Mouse (Mus musculus) thymus, adult 2 months (tissue): ENCODE measurements around the gene Frat2.
"Not testable (repeated sequence)": the region's sequence is repeated elsewhere in the genome, so short reads cannot be mapped to it uniquely, and the experiment has no call there.

ENCODE experiments used
- CTCF ChIP-seq: fragments of 200-500 bp; IDR thresholded peaks from 2 replicates; pipeline ENCODE4 v1.5.1; 2012; ENCODE audit warnings: mild to moderate bottlenecking, control low read depth, low read length, moderate library complexity, borderline replicate concordance; ENCODE audit not compliant: control insufficient read depth, poor library complexity, insufficient read depth; ENCODE audit errors: extremely low read depth
- POLR2A ChIP-seq: fragments of 200-500 bp; IDR thresholded peaks from 2 replicates; pipeline ENCODE4 v1.6.1; 2012; ENCODE audit warnings: mild to moderate bottlenecking, low read length, control low read depth, moderate library complexity; ENCODE audit not compliant: control insufficient read depth, poor library complexity, insufficient read depth; ENCODE audit errors: extremely low read depth

GRCm38 (mm10) chr19:41869946-41870345 is 22.0 kb upstream of the Frat2 start:
- not testable (repeated sequence) for TF ChIP-seq CTCF, POLR2A
